Mouse (Mus musculus) B cell, adult 2 months (primary cell): Measurements from ENCODE around the gene Slc5a6.
"Not testable (repeated sequence)": the region's sequence is repeated elsewhere in the genome, so short reads cannot be mapped to it uniquely, and the experiment has no call there.

Experiments
- DNase-seq, 2 experiments: peaks; one replicate each; pipeline ENCODE4 v3.0.0; 2022

Slc5a6 gene

DNA sequence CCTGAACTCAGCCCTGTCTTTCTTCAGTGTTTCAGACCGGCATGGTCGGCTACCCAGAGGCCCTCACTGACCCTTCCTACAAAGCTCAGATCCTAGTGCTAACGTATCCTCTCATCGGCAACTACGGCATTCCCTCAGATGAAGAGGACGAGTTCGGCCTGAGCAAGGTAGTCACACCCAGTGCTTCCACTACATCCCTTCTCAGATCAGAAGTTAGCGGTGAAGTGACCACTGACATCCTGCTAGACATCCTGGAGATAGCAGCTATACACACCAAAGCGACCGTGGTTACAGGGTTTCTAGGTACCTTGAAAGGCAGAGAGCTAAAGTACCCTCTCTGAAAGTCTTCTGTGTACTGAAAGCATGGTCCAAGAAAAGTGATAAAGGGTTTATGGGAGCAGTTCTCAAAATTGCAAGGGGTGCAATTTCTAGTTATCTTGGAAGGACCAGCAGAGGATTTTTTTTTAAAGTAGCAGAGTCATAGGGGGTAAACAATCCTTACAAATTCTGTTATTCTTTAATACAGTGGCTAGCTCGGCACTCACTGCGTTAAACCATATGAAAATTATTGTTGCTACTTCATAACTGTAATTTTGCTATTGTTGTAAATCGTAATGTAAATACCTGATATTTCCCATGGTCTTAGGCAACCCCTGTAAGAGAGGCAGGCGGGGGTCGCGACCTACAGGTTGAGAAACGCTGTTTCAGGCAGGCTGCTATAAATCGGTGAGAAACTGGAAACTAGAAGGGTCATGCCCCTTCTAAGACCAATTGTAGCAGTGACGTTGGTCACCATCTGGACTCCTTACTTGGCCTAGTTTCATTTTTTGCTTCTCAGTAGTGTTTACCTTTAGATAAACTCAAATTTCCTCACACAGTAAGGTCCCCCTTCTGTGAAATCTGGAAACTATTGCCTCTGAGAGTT, 6.8 kb upstream of the Slc5a6 start:
- no peak for DNase-seq

- DNase-seq: peak; percentile 95 to 96
Observed at GRCm38 (mm10) chr5:31054261-31055215, 5.8 kb upstream of the Slc5a6 start, which contains the start of gene Cad. Gene Cad (plus strand): TSS chr5:31054780.

DNA sequence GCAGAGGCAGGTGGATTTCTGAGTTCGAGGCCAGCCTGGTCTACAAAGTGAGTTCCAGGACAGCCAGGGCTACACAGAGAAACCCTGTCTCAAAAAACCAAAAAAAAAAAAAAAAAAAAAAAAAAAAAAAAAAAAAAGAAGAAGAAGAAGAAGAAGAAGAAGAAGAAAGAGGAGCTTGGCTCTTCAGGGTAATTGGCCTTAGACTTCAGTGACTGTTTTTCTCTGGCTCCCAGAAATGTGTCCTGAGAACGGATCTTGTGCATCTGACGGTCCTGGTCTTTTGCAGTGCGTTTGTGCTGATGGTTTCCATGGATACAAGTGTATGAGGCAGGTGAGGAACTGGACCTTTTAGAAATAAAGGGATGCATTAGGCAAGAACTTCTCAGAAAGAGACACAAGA, 5.0 kb upstream of the Slc5a6 start:
- DNase-seq: not testable (repeated sequence)

DNA sequence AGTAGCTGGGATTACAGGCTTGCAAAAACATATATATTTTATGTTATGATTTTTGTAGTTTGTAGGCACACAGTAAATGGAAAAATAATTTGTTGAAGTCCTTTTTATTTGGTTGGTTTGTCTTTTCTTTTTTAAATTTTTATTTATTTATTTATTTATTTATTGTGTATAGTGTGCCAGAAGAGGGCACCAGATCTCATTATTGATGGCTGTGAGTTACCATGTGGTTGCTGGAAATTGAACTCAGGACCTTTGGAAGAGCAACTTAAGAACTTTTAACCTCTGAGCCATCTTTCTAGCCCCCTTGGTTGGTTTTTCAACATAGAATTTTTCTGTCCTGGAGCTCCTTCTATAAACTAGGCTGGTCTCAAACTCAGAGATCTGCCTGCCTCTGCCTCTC, 1.7 kb upstream of the Slc5a6 start:
- peak; percentile 14 to 20 for DNase-seq

- peak; percentile 99 for DNase-seq
Observed at GRCm38 (mm10) chr5:31047848-31048762, 619 bp downstream of the Slc5a6 start, which contains the start of gene Atraid. Gene Atraid (plus strand): TSS chr5:31048312.

DNA sequence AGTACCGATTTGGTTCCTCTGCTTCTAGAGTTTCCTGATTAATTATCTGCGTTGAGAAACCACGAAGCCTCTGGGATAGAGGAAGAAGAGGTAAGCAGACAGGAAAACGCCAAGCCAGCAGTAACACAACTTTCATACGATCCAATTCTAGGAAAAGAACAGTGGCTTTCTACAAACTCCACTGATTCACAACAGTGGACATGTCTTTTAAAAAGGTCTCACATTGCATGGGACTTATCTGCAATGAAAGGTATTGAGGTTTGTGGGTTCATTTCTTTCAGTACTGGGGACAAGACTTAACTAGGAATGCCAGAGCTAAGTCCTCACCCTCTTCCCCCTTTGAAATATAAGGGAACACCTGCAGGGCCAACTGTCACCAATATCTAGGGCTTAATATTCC, 1.6 kb downstream of the Slc5a6 start:
- no peak for DNase-seq

GRCm38 (mm10) chr5:31046416-31046815, 2.3 kb downstream of the Slc5a6 start:
- no peak for DNase-seq

GRCm38 (mm10) chr5:31038171-31038845, 10.4 kb downstream of the Slc5a6 start:
- no peak for DNase-seq

DNA sequence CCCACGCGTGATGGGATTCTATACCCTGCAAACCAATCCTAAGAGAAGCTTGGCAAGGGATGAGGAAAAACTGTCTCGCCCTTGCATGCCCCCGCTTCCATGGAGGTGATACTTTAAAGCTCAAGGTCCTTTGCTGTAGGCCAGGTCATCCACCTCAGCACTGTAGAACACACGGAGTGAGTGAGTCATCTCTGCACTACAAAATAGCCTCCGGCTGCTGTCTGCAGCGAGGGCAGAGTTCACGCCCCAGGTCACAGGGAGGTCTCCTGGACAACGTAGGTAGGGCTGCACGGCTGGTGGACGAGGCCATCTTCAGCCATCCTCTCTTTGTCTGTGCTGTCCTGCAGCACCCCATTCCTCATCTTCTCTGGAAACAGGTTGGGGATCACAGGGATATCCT, 12.2 kb downstream of the Slc5a6 start:
- DNase-seq: not testable (repeated sequence)

- DNase-seq: no peak
Observed at GRCm38 (mm10) chr5:31034669-31035068, 14.1 kb downstream of the Slc5a6 start.

GRCm38 (mm10) chr5:31031508-31031907, 17.2 kb downstream of the Slc5a6 start:
- no peak for DNase-seq

- no peak for DNase-seq
Observed at GRCm38 (mm10) chr5:31030926-31031325, 17.8 kb downstream of the Slc5a6 start.

DNA sequence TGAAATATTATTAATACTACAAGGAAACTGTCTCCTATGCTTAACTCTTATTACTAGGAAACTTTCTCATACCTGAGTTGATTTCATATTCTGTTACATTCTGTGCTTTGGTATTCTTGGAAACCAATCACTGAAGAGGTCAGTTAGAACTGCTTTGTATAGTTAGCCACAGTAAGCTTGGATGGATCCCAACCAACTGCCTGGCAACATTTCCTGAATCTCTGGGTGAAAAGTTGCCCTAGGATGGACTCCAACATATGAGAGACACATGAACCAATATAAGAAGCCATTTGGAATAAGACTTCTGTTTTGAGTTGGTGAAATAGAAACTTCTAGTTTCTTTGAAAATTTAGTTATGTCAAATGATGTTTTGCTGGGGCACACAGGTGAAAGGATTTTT, 24.1 kb downstream of the Slc5a6 start:
- DNase-seq: no peak

DNA sequence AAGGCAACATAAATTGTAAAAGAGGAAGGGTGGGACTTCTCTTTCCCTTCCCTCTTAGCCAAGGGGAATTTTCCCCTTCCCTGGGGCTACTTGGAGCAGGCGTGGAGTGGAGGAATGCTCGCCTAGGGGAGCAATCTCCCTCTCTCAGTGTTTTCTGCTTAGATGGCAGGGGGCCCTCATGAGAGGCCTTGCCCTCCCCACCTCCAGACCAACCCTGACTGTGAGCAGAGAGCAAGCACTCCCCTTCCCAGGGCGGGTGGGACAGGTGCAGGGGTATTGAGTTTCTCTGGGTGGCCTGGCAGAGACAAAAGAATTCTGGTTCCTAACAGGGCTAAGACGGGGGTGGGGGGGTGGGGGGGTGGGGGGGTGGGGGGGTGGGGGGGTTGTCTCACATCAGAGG, 25.5 kb downstream of the Slc5a6 start:
- no peak for DNase-seq

- DNase-seq: no peak
Observed at GRCm38 (mm10) chr5:31022690-31023089, 26.0 kb downstream of the Slc5a6 start.

DNA sequence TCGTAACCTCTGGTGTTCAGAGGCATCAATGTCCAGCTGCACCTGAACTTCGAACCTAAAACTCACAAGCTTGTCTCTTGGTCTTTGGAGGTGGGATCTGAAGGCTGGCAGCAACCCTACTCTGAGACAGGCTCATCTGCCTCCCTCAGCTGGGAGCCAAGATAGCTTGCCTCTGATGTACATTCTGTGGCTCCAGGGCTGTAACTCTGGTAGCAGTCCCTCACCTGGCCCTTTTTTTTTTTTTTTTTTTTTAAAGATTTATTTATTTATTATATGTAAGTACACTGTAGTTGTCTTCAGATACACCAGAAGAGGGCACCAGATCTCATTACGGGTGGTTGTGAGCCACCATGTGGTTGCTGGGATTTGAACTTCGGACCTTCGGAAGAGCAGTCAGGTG, 26.9 kb downstream of the Slc5a6 start:
- not testable (repeated sequence) for DNase-seq

DNA sequence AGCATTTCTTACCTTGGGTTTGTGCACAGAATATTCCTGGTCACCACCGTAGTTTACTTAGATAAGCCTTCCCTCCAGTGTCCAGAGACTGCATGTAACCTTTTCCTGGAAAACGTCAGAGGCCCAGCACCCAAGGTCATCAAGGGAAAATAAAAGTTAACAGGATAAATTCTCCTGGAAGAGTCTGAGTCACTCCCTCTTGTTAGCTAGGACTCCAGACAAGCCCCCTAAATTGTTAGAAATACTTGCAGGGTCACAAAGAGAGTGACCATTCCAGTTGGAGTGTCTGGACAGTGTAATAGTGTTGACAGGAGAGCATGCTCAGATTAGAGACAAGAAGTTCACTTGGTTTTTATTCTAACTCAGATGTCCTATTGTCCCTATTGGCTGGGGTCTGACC, 32.8 kb downstream of the Slc5a6 start:
- DNase-seq: no peak

- no peak for DNase-seq
Observed at GRCm38 (mm10) chr5:31012737-31013136, 36.0 kb downstream of the Slc5a6 start.

- peak; percentile 94 to 95 for DNase-seq
Observed at GRCm38 (mm10) chr5:31004184-31004583, 44.5 kb downstream of the Slc5a6 start.

GRCm38 (mm10) chr5:31001560-31001959, 47.2 kb downstream of the Slc5a6 start:
- DNase-seq: peak; percentile 23 to 24

DNA sequence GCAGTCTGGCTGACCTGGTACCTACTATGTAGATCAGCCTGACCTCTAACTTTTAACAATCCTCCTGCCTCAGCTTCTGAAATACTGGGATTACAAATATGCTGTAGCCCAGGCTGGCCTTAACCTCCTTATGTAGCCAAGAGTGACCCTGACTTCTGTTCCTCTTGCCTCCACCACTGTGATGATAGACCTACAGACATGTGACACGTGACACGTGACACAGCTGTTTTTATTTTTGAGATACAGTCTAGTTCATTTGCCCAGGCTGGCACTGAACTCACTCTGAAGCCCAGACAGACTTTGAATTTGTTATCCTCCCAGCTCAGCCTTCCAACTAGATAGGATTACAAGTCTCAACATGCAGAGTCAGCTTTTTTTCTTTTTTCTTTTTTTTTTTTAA, 47.7 kb downstream of the Slc5a6 start:
- DNase-seq: no peak

DNA sequence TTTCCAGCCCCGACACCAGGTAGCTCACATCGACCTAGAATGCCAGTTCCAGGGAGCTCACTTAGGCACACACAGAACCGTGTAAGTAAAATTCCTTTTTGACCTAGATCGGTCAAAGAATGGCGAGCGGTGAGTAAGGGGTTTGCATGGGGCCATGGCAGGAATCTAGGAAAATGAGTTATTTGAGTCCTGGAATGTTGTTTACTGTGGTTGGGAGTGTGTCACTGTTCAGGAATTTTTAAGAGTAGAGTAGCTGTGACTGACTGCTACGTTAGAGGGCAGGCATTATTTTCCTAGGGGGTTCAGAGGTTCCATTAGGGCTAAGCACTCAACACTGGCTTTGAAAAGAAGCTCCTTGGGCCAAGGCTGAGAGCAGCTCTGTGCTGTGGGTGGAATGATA, 48.6 kb downstream of the Slc5a6 start:
- no peak for DNase-seq
